Mouse (Mus musculus): ENCODE data around the gene Tsc22d4.
"Not testable (repeated sequence)": the region's sequence is repeated elsewhere in the genome, so short reads cannot be mapped to it uniquely, and the experiment has no call there.

Tsc22d4 gene

GRCm38 (mm10) chr5:137745214-137746171, at the start of gene Tsc22d4:
Gene Tsc22d4, plus strand, starts transcription at chr5:137745730.
- DNase-seq (ENCODE audit: low spot score) = peak; percentile 92

- DNase-seq (ENCODE audit: low spot score) = no peak
Measured at GRCm38 (mm10) chr5:137695930-137696329, 49.6 kb upstream of the Tsc22d4 start.

- no peak for DNase-seq (ENCODE audit: low spot score)
Measured at GRCm38 (mm10) chr5:137699080-137699479, 46.5 kb upstream of the Tsc22d4 start.

DNA sequence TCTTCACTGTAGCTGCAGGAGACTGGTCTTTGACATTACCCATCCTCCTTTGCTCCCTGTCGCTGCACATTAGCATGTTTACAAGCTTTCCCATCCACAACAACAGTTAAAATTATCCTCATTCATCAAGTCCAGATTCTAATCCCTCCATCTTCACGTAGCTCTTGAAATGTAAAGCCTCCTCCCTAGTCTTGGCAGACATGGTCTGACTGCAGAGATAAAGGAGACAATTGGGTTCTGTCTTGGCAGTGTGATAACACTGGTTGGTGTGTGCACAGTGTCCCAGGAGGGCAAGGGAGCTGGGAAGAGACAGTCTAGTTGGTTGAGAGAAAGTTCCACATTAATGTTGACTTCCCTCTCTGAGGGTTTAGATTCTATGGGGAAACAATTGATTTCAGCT, 45.7 kb upstream of the Tsc22d4 start:
- DNase-seq (ENCODE audit: low spot score) = no peak

DNA sequence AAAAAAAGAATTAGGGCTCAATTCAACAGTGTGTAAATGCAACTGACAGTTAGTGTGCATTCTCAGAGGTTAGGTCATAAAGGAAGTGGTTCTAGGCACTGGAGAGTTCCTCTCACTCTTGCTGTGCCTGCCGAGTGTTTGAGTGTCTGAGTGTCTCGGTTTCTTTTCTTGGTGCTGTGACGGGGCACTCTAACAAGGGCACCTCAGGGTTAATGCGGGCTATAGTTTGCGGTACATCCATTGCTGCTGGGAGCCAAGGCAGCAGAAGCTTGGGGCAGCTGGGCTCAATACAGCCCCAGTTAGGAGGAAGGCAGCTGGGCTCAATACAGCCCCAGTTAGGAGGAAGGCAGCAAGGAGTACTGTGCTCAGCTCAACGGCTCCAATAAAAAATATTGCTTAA, 40.3 kb upstream of the Tsc22d4 start:
- no peak for DNase-seq (ENCODE audit: low spot score)

- peak; percentile 69 for DNase-seq (ENCODE audit: low spot score)
Measured at GRCm38 (mm10) chr5:137706913-137707633, 38.5 kb upstream of the Tsc22d4 start.

GRCm38 (mm10) chr5:137713454-137713853, 32.1 kb upstream of the Tsc22d4 start:
- no peak for DNase-seq (ENCODE audit: low spot score)

DNA sequence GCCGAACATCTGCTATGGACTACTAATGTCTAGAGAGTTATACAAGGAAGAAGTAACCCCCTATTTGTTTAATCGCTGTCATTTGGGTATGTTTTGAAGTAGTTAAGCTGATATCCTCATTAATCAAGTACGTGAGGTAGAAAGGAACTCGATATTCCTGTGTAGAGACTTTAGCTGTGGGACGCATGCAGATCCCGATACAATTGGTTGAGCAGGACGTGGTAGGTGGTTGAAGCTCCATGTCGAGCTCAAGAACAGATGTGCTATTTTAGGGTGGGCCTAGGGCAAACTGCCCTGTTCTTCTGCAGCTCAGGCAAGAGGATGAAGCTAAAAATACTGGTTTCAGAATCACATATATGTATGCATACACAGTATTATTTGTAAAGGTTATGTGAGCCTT, 29.8 kb upstream of the Tsc22d4 start:
- no peak for DNase-seq (ENCODE audit: low spot score)

- DNase-seq (ENCODE audit: low spot score) = no peak
Measured at GRCm38 (mm10) chr5:137718020-137718790, 27.3 kb upstream of the Tsc22d4 start.

GRCm38 (mm10) chr5:137719088-137719487, 26.4 kb upstream of the Tsc22d4 start:
- no peak for DNase-seq (ENCODE audit: low spot score)

- DNase-seq (ENCODE audit: low spot score) = not testable (repeated sequence)
Measured at GRCm38 (mm10) chr5:137720558-137721164, 24.9 kb upstream of the Tsc22d4 start.

GRCm38 (mm10) chr5:137723840-137724239, 21.7 kb upstream of the Tsc22d4 start:
- no peak for DNase-seq (ENCODE audit: low spot score)

DNA sequence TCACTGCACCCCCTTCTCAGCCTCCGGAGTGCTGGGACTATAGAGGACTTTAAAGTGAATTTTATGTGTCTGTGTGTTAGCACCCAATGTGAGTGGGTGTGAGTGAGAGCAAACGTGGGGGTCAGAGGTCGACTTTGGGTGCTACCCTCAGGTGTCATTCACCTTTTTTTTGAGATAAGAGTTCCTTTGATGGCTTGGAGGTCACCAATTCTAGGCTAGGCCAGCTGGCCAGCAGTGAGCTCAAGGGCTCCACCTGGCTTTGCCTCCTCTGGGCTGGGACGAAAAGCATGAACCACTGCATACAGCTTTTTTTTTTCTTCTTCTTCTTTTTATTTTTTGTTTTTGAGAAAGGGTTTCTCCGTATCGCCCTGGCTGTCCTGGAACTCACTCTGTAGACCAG, 18.8 kb upstream of the Tsc22d4 start:
- no peak for DNase-seq (ENCODE audit: low spot score)

- no peak for DNase-seq (ENCODE audit: low spot score)
Measured at GRCm38 (mm10) chr5:137733638-137734288, 11.8 kb upstream of the Tsc22d4 start.

GRCm38 (mm10) chr5:137734289-137735061, 11.1 kb upstream of the Tsc22d4 start:
- no peak for DNase-seq (ENCODE audit: low spot score)

GRCm38 (mm10) chr5:137737400-137737940, 8.1 kb upstream of the Tsc22d4 start:
- no peak for DNase-seq (ENCODE audit: low spot score)

- no peak for DNase-seq (ENCODE audit: low spot score)
Measured at GRCm38 (mm10) chr5:137738516-137738915, 7.0 kb upstream of the Tsc22d4 start.

DNA sequence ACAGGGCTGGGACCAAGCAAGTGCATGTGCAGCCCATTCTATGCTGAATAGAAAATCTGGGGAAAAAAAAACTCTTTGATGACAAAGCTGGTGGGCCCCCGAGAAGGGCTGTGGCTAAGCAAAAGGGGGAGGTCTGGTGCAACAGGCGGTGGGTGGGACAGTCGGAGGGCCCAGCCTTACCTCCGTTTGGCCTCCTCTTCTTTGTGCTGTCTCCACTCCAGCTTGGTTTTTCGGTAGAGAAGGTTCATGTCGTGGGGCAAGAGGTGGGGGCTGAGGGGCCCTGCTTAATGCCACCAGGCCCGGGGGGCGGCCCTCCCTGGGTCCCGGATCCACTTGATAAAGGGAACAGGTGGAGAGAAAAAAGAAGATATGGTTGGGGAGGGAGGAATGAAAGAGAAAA, 6.1 kb upstream of the Tsc22d4 start:
- no peak for DNase-seq (ENCODE audit: low spot score)

DNA sequence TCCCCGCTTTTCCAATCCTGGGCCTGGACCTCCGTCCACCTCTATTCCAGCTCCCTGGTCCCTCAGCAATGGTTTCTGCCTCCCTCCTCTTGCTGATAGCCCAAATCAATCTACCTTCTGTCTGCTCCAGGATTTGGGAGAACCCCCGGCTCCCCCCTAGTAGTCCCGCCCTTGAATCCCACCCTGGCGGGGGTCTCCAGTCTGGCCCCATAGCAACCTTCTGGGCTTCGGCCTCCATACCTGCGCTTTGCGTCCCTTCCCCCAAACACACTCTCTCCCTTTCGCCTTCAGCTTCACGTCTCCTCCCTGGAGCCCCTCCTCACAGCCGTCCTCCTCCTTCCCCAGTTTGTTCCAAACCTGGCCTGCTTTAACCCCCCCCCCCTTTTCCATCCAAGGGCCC, 5.0 kb upstream of the Tsc22d4 start:
- DNase-seq (ENCODE audit: low spot score) = no peak
